In genomic region chr14:16146811-16147210, GRCm38 (mm10) we compare ENCODE assay signal across 27 mouse cellular contexts.
"Had no signal": no experiment of that assay in that cellular context is flagged by ENCODE, and none has a peak within 500 bp of the region (broad histone marks: within the 10 kb centered on the region; RNA-seq: fewer than 3 reads in every experiment).

No protein-coding gene starts in this region.

- H3K4me3 ChIP-seq: gastrocnemius, adult 2 months; heart, adult 2 months; heart, embryonic 13.5 days; heart, embryonic 15.5 days; hindbrain, embryonic 13.5 days; hindbrain, embryonic 15.5 days; kidney, embryonic 15.5 days; limb, embryonic 13.5 days; limb, embryonic 15.5 days; liver, embryonic 12.5 days had no signal

- H3K4me1 ChIP-seq: heart, embryonic 13.5 days; heart, embryonic 15.5 days; hindbrain, embryonic 13.5 days; hindbrain, embryonic 15.5 days; kidney, embryonic 15.5 days; limb, embryonic 13.5 days; limb, embryonic 15.5 days; liver, embryonic 12.5 days had no signal

- H3K4me2 ChIP-seq: heart, embryonic 11.5 days; heart, embryonic 13.5 days; heart, embryonic 15.5 days; hindbrain, embryonic 13.5 days; hindbrain, embryonic 15.5 days; kidney, embryonic 15.5 days; limb, embryonic 13.5 days; limb, embryonic 15.5 days; liver, embryonic 12.5 days had no signal

- H3K27me3 ChIP-seq: heart, embryonic 13.5 days; heart, embryonic 15.5 days; hindbrain, embryonic 13.5 days; hindbrain, embryonic 15.5 days; kidney, embryonic 15.5 days; limb, embryonic 13.5 days; limb, embryonic 15.5 days; liver, embryonic 12.5 days had no signal

- H3K9ac ChIP-seq: heart, embryonic 13.5 days; heart, embryonic 15.5 days; hindbrain, embryonic 13.5 days; hindbrain, embryonic 15.5 days; kidney, embryonic 15.5 days; limb, embryonic 13.5 days; limb, embryonic 15.5 days; liver, embryonic 12.5 days had no signal

- H3K36me3 ChIP-seq: heart, embryonic 13.5 days; heart, embryonic 15.5 days; hindbrain, embryonic 13.5 days; hindbrain, embryonic 15.5 days; kidney, embryonic 15.5 days; limb, embryonic 13.5 days; limb, embryonic 15.5 days; liver, embryonic 12.5 days had no signal

- ATAC-seq: hindbrain, postnatal 0 days; intestine, embryonic 16.5 days; liver, embryonic 12.5 days had no signal

- H3K27ac ChIP-seq: gastrocnemius, adult 2 months; heart, adult 2 months; heart, embryonic 13.5 days; heart, embryonic 15.5 days; hindbrain, embryonic 13.5 days; hindbrain, embryonic 15.5 days; hindbrain, postnatal 0 days; kidney, embryonic 15.5 days; kidney, postnatal 0 days; limb, embryonic 13.5 days; limb, embryonic 15.5 days; liver, embryonic 12.5 days had no signal

- DNase-seq: gastrocnemius, adult 2 months; gastrocnemius, postnatal 14 days; gastrocnemius, postnatal 36 days; heart, adult 11 months; heart, adult 2 months; heart, postnatal 14 days; heart, postnatal 36 days; kidney, adult 11 months; kidney, adult 2 months; kidney, adult 9 months; kidney, postnatal 14 days; kidney, postnatal 36 days; layer of hippocampus, adult 9-11 months; layer of hippocampus, postnatal 36 days; left cerebral cortex, postnatal 4 days had no signal

- H3K9me3 ChIP-seq: heart, embryonic 13.5 days; heart, embryonic 15.5 days; hindbrain, embryonic 13.5 days; hindbrain, embryonic 15.5 days; kidney, embryonic 15.5 days; limb, embryonic 13.5 days; limb, embryonic 15.5 days; liver, embryonic 12.5 days had no signal
